In the genomic region with DNA sequence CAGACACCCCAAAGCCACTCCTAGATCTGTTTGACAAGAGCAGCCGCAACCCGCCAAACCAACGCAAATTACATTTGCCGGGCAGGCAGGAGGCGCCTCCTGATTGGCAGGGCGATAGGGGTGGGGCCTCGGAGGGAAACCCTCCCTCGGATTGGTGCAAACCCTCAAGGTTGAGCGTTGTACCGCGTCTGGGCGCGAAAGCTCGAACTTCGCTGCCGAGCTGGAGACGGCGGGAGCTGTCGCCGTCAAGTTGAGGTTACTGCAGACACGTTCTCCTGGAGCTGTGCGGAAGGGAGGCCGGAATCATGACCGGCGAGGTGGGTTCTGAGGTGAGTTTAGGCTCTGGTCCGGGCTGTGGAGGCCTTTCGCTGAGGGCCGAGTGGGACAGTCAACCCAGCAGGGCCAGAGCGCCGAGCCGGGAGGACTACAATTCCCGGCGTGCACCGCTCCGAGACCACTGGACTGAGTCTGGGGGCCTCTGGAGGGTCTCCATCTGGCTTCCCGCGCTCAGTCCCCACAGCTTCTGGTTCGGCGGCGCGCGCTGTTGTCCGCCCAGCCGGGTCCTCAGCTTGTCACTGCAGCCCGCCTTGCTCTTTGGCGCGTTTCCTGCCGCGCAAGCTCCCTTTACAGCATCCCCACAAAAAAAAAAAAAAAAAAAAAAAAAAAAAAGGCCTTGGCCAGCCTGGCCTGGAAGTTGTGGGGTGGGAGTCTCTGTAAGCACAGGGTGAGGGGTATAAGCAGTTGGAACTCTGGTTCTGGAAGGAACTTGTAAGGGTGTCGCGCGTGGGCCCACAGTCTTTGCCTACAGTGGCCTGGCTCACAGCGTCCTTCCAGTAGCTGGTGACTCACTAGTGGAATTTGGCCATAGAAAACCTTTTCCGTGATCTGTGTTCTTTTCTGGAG, we compare ENCODE assay signal across 1 mouse cellular context.
TF ChIP-seq lines count a peak whose summit lies in the region.

A gene (plus strand): TSS at position 127 of the 903 bp plus-strand sequence.

TF ChIP-seq in CH12.LX, 34 proteins besides CTCF, POLR2A, EP300 and RAD21:
- TF ChIP-seq SMC3 (IDR thresholded peaks at IDR 0.05; ENCODE audit: low read depth, low read length) (no peak), NRF1 (IDR thresholded peaks at IDR 0.05; ENCODE audit: low read depth, low read length) (peak; percentile 62), ETS1 (conservative IDR thresholded peaks at IDR 0.05; ENCODE audit: low read depth, low read length) (no peak), KAT2A (IDR thresholded peaks at IDR 0.05; ENCODE audit: insufficient replicate concordance, low read length) (peak; percentile 60; the same call in 1 of the 2 replicates), E2F4 (IDR thresholded peaks at IDR 0.05; ENCODE audit: insufficient replicate concordance, low read depth, low read length) (peak; percentile 95), GABPA (IDR thresholded peaks at IDR 0.05; ENCODE audit: insufficient replicate concordance, low read depth, low read length) (no peak), IRF4 (IDR thresholded peaks at IDR 0.05; ENCODE audit: low read depth, low read length) (no peak), ZKSCAN1 (IDR thresholded peaks at IDR 0.05; ENCODE audit: borderline replicate concordance, low read depth, low read length) (no peak), PAX5 (IDR thresholded peaks at IDR 0.05; ENCODE audit: low read length) (no peak), JUND (conservative IDR thresholded peaks at IDR 0.05; ENCODE audit: low read depth, low read length) (no peak), NELFE (IDR thresholded peaks at IDR 0.05; ENCODE audit: low read depth, low read length) (peak; percentile 92), JUN (IDR thresholded peaks at IDR 0.05; ENCODE audit: insufficient read depth, low read depth, low read length) (no peak), TCF12 (IDR thresholded peaks at IDR 0.05; ENCODE audit: low read depth, low read length) (peak; percentile 70), USF1 (IDR thresholded peaks at IDR 0.05; ENCODE audit: low read depth, low read length) (no peak), HCFC1 (IDR thresholded peaks at IDR 0.05; ENCODE audit: low read depth, low read length) (peak; percentile 79), MXI1 (IDR thresholded peaks at IDR 0.05; ENCODE audit: low read depth, low read length) (peak; percentile 74), ZC3H11A (IDR thresholded peaks at IDR 0.05; ENCODE audit: low read depth, low read length) (no peak), ZMIZ1 (IDR thresholded peaks at IDR 0.05; ENCODE audit: low read depth, low read length) (peak; percentile 94), SIN3A (IDR thresholded peaks at IDR 0.05; ENCODE audit: low read length) (peak; percentile 96), TBP (conservative IDR thresholded peaks at IDR 0.05; ENCODE audit: low read depth, low read length) (0 out of 2 replicates have a peak, but pooled peaks have one; percentile 42), USF2 (conservative IDR thresholded peaks at IDR 0.05; ENCODE audit: low read depth, low read length) (no peak), MYC (IDR thresholded peaks at IDR 0.05; ENCODE audit: low read depth, low read length) (no peak), RCOR1 (conservative IDR thresholded peaks at IDR 0.05; ENCODE audit: low read depth, low read length) (no peak), ELF1 (IDR thresholded peaks at IDR 0.05; ENCODE audit: low read depth, low read length) (peak; percentile 33), POLR2AphosphoS2 (IDR thresholded peaks at IDR 0.05; ENCODE audit: low read depth, low read length) (peak; percentile 74; the same call in 1 of the 2 replicates), BHLHE40 (IDR thresholded peaks at IDR 0.05; ENCODE audit: low read depth, low read length) (no peak), MAFK (IDR thresholded peaks at IDR 0.05; ENCODE audit: insufficient replicate concordance, low read length) (no peak), ZNF384 (IDR thresholded peaks at IDR 0.05; ENCODE audit: low read depth, low read length) (peak; percentile 97), MAZ (IDR thresholded peaks at IDR 0.05; ENCODE audit: low read depth, low read length) (peak; percentile 60; the same call in 1 of the 2 replicates), CHD1 (IDR thresholded peaks at IDR 0.05; ENCODE audit: low read depth, low read length) (no peak), MAX (IDR thresholded peaks at IDR 0.05; ENCODE audit: low read length) (peak; percentile 75; the same call in 1 of the 2 replicates), UBTF (IDR thresholded peaks at IDR 0.05; ENCODE audit: low read depth, low read length) (no peak), CHD2 (IDR thresholded peaks at IDR 0.05; ENCODE audit: low read length) (0 out of 2 replicates have a peak, but pooled peaks have one; percentile 33), MEF2A (IDR thresholded peaks at IDR 0.05; ENCODE audit: borderline replicate concordance, low read depth, low read length) (no peak; the same call in 1 of the 2 replicates)
